Mouse (Mus musculus) bone marrow, adult 2 months (tissue): Measurements from ENCODE around the gene Ccdc6.

Source experiments
- CTCF ChIP-seq: fragments of 200-500 bp; IDR thresholded peaks from 2 replicates; pipeline ENCODE4 v1.5.1; 2011; ENCODE audit warnings: low read length, control low read depth; ENCODE audit not compliant: control insufficient read depth, insufficient read depth
- POLR2A ChIP-seq: fragments of 200-500 bp; IDR thresholded peaks from 2 replicates; pipeline ENCODE4 v1.6.1; 2011; ENCODE audit warnings: low read depth, mild to moderate bottlenecking, control low read depth, low read length, borderline replicate concordance; ENCODE audit not compliant: control insufficient read depth

GRCm38 (mm10) chr10:70196666-70197065 lies 99.7 kb downstream of the Ccdc6 start:
- TF ChIP-seq CTCF: no peak
- TF ChIP-seq POLR2A: no peak
